Mouse (Mus musculus): ENCODE data around the gene Cbx2.

- TF ChIP-seq CTCF (IDR thresholded peaks at IDR 0.05; ENCODE audit: extremely low read depth, insufficient read depth, insufficient read length, insufficient replicate concordance) (no peak), POLR2A (IDR thresholded peaks at IDR 0.05; ENCODE audit: low read depth, low read length) (no peak)
Observed at GRCm38 (mm10) chr11:119057291-119057690, 34.5 kb downstream of the Cbx2 start.
